Mouse (Mus musculus) neural tube, embryonic 15.5 days (tissue): Measurements from ENCODE around the gene Trpv6. TPM values are rescaled to one million over a fixed set of nuclear protein-coding genes. Genes with fewer than 3 reads are reported as not detected.

Experiments used
- ATAC-seq: fragments of 200-750 bp; cut with Nextera tagmentation; 2 replicates; pipeline ENCODE4 v1.8.0; 2017; ENCODE audit warnings: mild to moderate bottlenecking, moderate TSS enrichment, moderate library complexity; ENCODE audit not compliant: low FRiP score
- H3K27ac ChIP-seq: fragments of 300-500 bp; sonication (generic); replicated peaks from 2 replicates; pipeline ENCODE4 v1.5.1; 2015; ENCODE audit warnings: mild to moderate bottlenecking, inconsistent platforms
- H3K27me3 ChIP-seq: fragments of 300-500 bp; sonication (generic); replicated peaks from 2 replicates; pipeline ENCODE4 v1.6.1; 2015; ENCODE audit warnings: inconsistent platforms
- H3K36me3 ChIP-seq: fragments of 300-500 bp; sonication (generic); 2 replicates; pipeline ENCODE4 v1.6.1; 2015; ENCODE audit warnings: inconsistent platforms
- H3K4me1 ChIP-seq: fragments of 300-500 bp; sonication (generic); 2 replicates; pipeline ENCODE4 v1.6.1; 2015; ENCODE audit warnings: inconsistent platforms
- H3K4me2 ChIP-seq: fragments of 300-500 bp; sonication (generic); 2 replicates; pipeline ENCODE4 v1.6.1; 2015; ENCODE audit warnings: inconsistent platforms, mild to moderate bottlenecking, moderate library complexity
- H3K4me3 ChIP-seq: fragments of 300-500 bp; sonication (generic); replicated peaks from 2 replicates; pipeline ENCODE4 v1.5.1; 2015; ENCODE audit warnings: mild to moderate bottlenecking, inconsistent platforms
- H3K9ac ChIP-seq: fragments of 300-500 bp; sonication (generic); replicated peaks from 2 replicates; pipeline ENCODE4 v1.6.1; 2015; ENCODE audit warnings: mild to moderate bottlenecking, inconsistent platforms
- H3K9me3 ChIP-seq: fragments of 300-500 bp; sonication (generic); replicated peaks from 2 replicates; pipeline ENCODE4 v1.6.1; 2016; ENCODE audit warnings: inconsistent platforms
- WGBS: fragments of 180-500 bp; shearing (Covaris S2); methylation state at CpG from one replicate; pipeline ENCODE4 v1.1.7; 2015; ENCODE audit warnings: mixed read lengths; 5-methylcytosine and 5-hydroxymethylcytosine counted together
- polyA plus RNA-seq: library from polyadenylated mRNA; unstranded; fragments of >200 nt; fragmentation: Nextera tagmentation; extraction: Ambion mirVana; gene quantifications from 2 replicates; pipeline ENCODE4 v1.2.1, GENCODE M21; 2015

The Trpv6 gene
- polyA plus RNA-seq: 0.84 and 1.0 TPM in 2 replicates

- Histone ChIP-seq H3K9me3 (no peaks in the 10 kb centered on the region), H3K9ac (no peak within 1 kb of the TSS), H3K4me3 (no peak within 1 kb of the TSS), H3K27ac (no peak within 1 kb of the TSS), H3K27me3 (no peaks in the 10 kb centered on the region), H3K4me1 (no peaks in the 10 kb centered on the region), H3K36me3 (no peaks in the 10 kb centered on the region), H3K4me2 (no peak within 1 kb of the TSS)
- no peak for ATAC-seq
- WGBS: 26% methylated on average over 5 of the region's 5 CpGs
Measured at GRCm38 (mm10) chr6:41636178-41636577, at the start of gene Trpv6. Trpv6 (minus strand) TSS chr6:41636405.

DNA sequence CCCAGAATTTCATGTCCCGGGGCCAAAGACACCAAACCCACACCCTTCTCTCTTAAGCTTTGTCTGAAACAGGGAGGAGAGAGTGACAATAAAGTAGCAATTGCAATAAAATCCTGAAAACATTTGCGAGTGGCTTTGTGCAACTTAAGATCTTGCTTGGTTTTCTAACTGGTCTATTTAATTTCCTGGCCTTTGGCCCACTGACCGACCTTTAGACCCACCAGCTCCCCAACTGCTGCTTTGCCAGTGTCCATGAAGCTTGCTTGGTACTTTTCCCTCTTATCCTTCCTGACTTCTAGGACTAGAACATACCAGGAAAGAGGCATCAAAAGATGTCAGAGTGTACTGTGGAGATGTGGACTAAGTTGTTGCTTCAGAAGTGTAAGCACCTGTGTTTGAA lies 49.4 kb upstream of the Trpv6 start:
- Histone ChIP-seq H3K4me2 (no peak overlapping the region), H3K9ac (no peak overlapping the region), H3K36me3 (no peaks in the 10 kb centered on the region), H3K4me1 (no peaks in the 10 kb centered on the region), H3K27me3 (no peaks in the 10 kb centered on the region), H3K27ac (no peak overlapping the region), H3K9me3 (no peaks in the 10 kb centered on the region), H3K4me3 (no peak overlapping the region)
- WGBS: 70% methylated on average over 3 of the region's 3 CpGs
- ATAC-seq: no peak

DNA sequence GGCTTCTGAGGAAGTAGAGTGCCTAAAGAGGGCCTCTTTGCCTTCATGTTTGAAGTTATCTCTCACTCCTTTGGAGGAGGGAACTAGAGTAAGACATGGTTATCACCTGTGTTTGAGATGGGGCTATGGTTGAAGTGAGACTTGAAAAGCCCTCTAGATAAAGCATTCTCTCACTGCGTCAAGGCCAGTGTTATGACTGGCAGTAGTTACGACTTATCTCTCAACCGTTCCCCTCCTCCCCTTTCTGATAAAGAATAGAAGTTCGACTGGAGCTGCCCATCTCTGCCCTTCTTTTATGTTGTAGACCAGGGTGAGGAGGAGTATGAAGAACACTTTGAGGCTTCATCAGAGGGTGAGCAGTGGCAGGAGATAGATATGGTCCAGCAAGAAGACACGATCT lies 48.7 kb upstream of the Trpv6 start:
- no peak overlapping the region for H3K9ac ChIP-seq
- ATAC-seq: no peak
- no peaks in the 10 kb centered on the region for H3K9me3 ChIP-seq

GRCm38 (mm10) chr6:41684131-41684530 lies 47.9 kb upstream of the Trpv6 start, which contains the start of gene Llcfc1:
Llcfc1 (plus strand) TSS chr6:41684431.
- H3K9ac ChIP-seq: no peak within 1 kb of the TSS
- H3K4me1 ChIP-seq: no peaks in the 10 kb centered on the region
- no peak within 1 kb of the TSS for H3K27ac ChIP-seq
- H3K27me3 ChIP-seq: no peaks in the 10 kb centered on the region
- H3K9me3 ChIP-seq: no peaks in the 10 kb centered on the region
- no peaks in the 10 kb centered on the region for H3K36me3 ChIP-seq
- 88% methylated on average over 2 of the region's 2 CpGs for WGBS
- ATAC-seq: no peak
- no peak within 1 kb of the TSS for H3K4me3 ChIP-seq
- no peak within 1 kb of the TSS for H3K4me2 ChIP-seq

More for the DNA sequence above, 48.7 kb upstream of the Trpv6 start:
- Histone ChIP-seq H3K4me2 (no peak overlapping the region), H3K4me1 (no peaks in the 10 kb centered on the region), H3K4me3 (no peak overlapping the region), H3K27me3 (no peaks in the 10 kb centered on the region), H3K36me3 (no peaks in the 10 kb centered on the region), H3K27ac (no peak overlapping the region)
- 91% methylated on average over 5 of the region's 5 CpGs for WGBS

GRCm38 (mm10) chr6:41681656-41682055 lies 45.5 kb upstream of the Trpv6 start:
- H3K9ac ChIP-seq: no peak overlapping the region
- H3K4me1 ChIP-seq: no peaks in the 10 kb centered on the region
- no peak for ATAC-seq
- H3K27ac ChIP-seq: no peak overlapping the region
- H3K9me3 ChIP-seq: no peaks in the 10 kb centered on the region
- H3K36me3 ChIP-seq: no peaks in the 10 kb centered on the region
- H3K4me2 ChIP-seq: no peak overlapping the region
- 85% methylated on average over 5 of the region's 5 CpGs for WGBS
- H3K4me3 ChIP-seq: no peak overlapping the region
- no peaks in the 10 kb centered on the region for H3K27me3 ChIP-seq

GRCm38 (mm10) chr6:41680669-41681068 lies 44.5 kb upstream of the Trpv6 start, which contains the start of gene Trpv5:
Trpv5 (minus strand) TSS chr6:41680769.
- WGBS: 88% methylated on average over 1 of the region's 1 CpGs
- no peaks in the 10 kb centered on the region for H3K36me3 ChIP-seq
- H3K27ac ChIP-seq: no peak within 1 kb of the TSS
- no peak within 1 kb of the TSS for H3K4me2 ChIP-seq
- H3K9ac ChIP-seq: no peak within 1 kb of the TSS
- ATAC-seq: no peak
- no peaks in the 10 kb centered on the region for H3K4me1 ChIP-seq
- H3K27me3 ChIP-seq: no peaks in the 10 kb centered on the region
- H3K4me3 ChIP-seq: no peak within 1 kb of the TSS
- no peaks in the 10 kb centered on the region for H3K9me3 ChIP-seq

DNA sequence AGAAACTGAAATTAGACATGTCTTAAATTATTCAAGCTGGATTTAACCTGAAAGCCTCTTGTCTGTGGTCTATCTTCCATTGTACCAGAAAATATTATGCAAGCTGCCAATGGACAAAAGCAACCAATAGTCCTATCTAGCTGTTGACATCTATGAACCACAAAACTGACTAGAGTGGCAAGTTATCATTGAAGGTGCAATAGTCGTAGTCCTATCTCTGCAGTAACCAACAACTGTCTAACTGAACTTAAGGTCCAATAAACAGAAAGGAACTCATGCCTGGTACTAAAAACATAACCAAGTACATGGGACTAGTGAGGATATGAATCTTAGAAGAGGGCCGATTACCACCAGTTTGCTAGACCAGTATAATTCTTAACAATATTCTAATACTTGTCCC lies 40.3 kb upstream of the Trpv6 start:
- Histone ChIP-seq H3K9ac (no peak overlapping the region), H3K36me3 (no peaks in the 10 kb centered on the region), H3K27ac (no peak overlapping the region), H3K4me3 (no peak overlapping the region), H3K27me3 (no peaks in the 10 kb centered on the region), H3K4me2 (no peak overlapping the region), H3K9me3 (no peaks in the 10 kb centered on the region), H3K4me1 (no peaks in the 10 kb centered on the region)
- 93% methylated on average over 2 of the region's 2 CpGs for WGBS
- ATAC-seq: no peak

DNA sequence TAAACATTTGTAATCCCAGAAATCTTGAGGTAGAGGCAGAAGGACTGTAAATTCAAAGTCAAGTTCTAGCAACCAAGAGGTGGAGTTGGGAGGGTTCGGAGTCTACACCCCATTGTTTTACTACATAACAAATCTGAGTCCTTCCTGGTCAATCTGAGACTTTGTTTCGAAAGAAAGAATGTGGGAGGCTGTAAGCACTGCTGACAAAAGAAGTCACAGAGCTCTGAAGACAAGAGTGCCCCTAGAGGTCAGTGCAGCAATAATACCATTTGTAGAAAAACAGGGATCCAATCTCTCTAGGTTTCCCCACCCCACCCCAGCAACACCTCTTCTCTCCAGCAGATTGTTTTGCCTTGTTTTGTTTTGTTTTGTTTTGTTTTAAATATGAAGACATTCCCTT lies 26.1 kb upstream of the Trpv6 start:
- WGBS: 29% methylated on average over 2 of the region's 2 CpGs
- no peaks in the 10 kb centered on the region for H3K27me3 ChIP-seq

DNA sequence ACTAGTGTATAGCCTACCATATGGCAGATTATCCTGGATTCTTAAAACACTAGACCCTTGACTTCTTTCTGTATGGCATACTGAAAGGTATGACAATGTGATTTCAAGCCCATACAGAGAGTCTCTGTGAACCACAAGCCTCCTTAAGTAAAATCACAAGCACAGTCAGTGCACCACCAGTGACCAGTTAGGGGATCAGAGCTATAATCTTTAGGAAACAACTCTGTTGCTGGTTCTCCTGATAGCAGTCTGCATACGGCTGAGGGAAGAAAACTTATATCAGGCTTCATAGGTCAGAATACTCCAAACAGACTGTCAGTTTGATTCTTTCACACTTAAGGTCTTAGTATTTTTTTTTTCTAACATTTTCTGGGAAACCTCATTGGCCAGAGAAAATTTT lies 22.3 kb upstream of the Trpv6 start:
- no peak overlapping the region for H3K27ac ChIP-seq
- H3K4me2 ChIP-seq: no peak overlapping the region
- no peaks in the 10 kb centered on the region for H3K4me1 ChIP-seq
- ATAC-seq: no peak
- H3K27me3 ChIP-seq: no peaks in the 10 kb centered on the region
- H3K9me3 ChIP-seq: no peaks in the 10 kb centered on the region
- H3K9ac ChIP-seq: no peak overlapping the region
- WGBS: 83% methylated on average over 1 of the region's 1 CpGs
- H3K4me3 ChIP-seq: no peak overlapping the region
- no peaks in the 10 kb centered on the region for H3K36me3 ChIP-seq

More for the DNA sequence above, 26.1 kb upstream of the Trpv6 start:
- ATAC-seq: no peak
- Histone ChIP-seq H3K27ac (no peak overlapping the region), H3K4me3 (no peak overlapping the region), H3K9ac (no peak overlapping the region), H3K4me1 (no peaks in the 10 kb centered on the region), H3K36me3 (no peaks in the 10 kb centered on the region), H3K9me3 (no peaks in the 10 kb centered on the region), H3K4me2 (no peak overlapping the region)

GRCm38 (mm10) chr6:41654648-41655047 lies 18.4 kb upstream of the Trpv6 start:
- Histone ChIP-seq H3K27me3 (no peaks in the 10 kb centered on the region), H3K36me3 (no peaks in the 10 kb centered on the region), H3K4me3 (no peak overlapping the region), H3K9ac (no peak overlapping the region), H3K9me3 (no peaks in the 10 kb centered on the region), H3K4me1 (no peaks in the 10 kb centered on the region), H3K4me2 (no peak overlapping the region), H3K27ac (no peak overlapping the region)
- WGBS: 88% methylated on average over 8 of the region's 8 CpGs
- no peak for ATAC-seq

GRCm38 (mm10) chr6:41653173-41653572 lies 17.0 kb upstream of the Trpv6 start:
- H3K27me3 ChIP-seq: no peaks in the 10 kb centered on the region
- H3K27ac ChIP-seq: no peak overlapping the region
- no peak overlapping the region for H3K4me2 ChIP-seq
- no peaks in the 10 kb centered on the region for H3K4me1 ChIP-seq
- ATAC-seq: no peak
- H3K9me3 ChIP-seq: no peaks in the 10 kb centered on the region
- no peak overlapping the region for H3K4me3 ChIP-seq
- H3K36me3 ChIP-seq: no peaks in the 10 kb centered on the region
- no peak overlapping the region for H3K9ac ChIP-seq
- WGBS: 95% methylated on average over 5 of the region's 5 CpGs

GRCm38 (mm10) chr6:41646672-41647071 lies 10.5 kb upstream of the Trpv6 start:
- Histone ChIP-seq H3K27me3 (no peaks in the 10 kb centered on the region), H3K27ac (no peak overlapping the region), H3K4me3 (no peak overlapping the region), H3K4me2 (no peak overlapping the region), H3K9ac (no peak overlapping the region), H3K36me3 (no peaks in the 10 kb centered on the region), H3K4me1 (no peaks in the 10 kb centered on the region), H3K9me3 (no peaks in the 10 kb centered on the region)
- no peak for ATAC-seq

DNA sequence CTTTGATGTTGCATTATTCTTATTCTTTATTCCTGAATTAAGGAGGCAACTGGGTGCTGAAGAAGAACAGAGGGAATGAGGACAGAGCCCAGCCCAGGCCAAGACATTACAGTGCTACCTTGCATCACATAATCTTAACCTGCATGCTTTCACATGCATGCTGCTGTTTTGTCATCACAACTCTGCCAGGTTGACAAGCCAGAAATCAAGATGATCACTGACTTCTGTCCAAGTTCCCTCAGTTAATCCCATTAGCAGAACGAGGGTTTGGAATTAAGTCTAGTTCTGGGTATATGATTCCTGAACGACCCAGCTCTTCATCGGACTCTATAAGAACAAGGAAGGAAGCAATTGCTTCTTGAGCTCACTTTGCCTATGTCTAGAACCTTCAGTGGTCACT lies 10.0 kb upstream of the Trpv6 start:
- ATAC-seq: no peak
- WGBS: 90% methylated on average over 3 of the region's 3 CpGs
- H3K4me3 ChIP-seq: no peak overlapping the region
- H3K9ac ChIP-seq: no peak overlapping the region
- H3K9me3 ChIP-seq: no peaks in the 10 kb centered on the region
- H3K36me3 ChIP-seq: no peaks in the 10 kb centered on the region
- H3K27me3 ChIP-seq: no peaks in the 10 kb centered on the region
- H3K4me1 ChIP-seq: no peaks in the 10 kb centered on the region
- no peak overlapping the region for H3K4me2 ChIP-seq
- no peak overlapping the region for H3K27ac ChIP-seq
